Mouse (Mus musculus) cerebellum, postnatal 14 days (tissue): Measurements from ENCODE around the gene Bricd5.
"Not testable (repeated sequence)": the region's sequence is repeated elsewhere in the genome, so short reads cannot be mapped to it uniquely, and the experiment has no call there.

Experiments used
- DNase-seq, 2 experiments: peaks; one replicate each; pipeline ENCODE4 v3.0.0; 2021; ENCODE audit warnings: mixed read lengths in 2 of 2

The Bricd5 gene

GRCm38 (mm10) chr17:24473612-24474275 is at the start of gene Bricd5:
TSS of gene Bricd5 (plus strand) at chr17:24473884.
- DNase-seq: no peak

DNA sequence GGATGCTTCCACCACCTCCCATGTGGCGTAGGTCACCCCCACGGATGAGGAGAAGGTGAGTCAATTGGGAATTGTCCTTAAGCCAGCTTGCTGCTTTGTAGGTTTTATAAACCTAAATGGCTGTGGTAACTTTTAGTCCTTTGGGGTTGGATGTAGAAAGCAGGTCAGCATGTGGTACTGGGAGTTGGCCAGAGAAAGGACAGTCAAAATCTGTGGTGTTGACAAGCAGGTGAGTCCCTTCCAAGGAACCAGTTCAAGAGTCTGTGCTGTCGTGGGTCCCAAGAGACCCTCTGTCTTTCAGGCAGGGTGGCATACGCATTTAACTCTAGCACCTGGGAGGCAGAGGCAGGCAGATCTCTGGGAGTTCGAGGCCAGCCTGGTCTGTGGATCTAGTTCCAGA is 49.2 kb upstream of the Bricd5 start:
- DNase-seq: no peak

GRCm38 (mm10) chr17:24425326-24425725 is 48.4 kb upstream of the Bricd5 start:
- peak in 1 of 2 experiments; percentile 42 for DNase-seq

DNA sequence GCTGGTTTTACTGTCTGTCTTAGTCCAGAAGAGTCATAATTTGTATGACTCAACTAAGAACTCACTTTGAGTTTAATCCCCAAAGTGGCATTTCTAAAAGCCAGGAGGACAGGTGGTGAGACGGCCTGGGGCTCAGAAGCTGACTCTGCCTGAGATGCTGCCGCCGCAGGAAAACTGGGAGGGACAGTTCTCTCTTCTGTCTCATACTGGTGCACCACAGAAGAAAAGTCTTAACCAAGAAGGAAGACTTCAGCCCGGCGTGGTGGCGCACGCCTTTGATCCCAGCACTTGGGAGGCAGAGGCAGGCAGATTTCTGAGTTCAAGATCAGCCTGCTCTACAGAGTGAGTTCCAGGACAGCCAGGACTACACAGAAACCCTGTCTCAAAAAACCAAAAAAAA is 47.8 kb upstream of the Bricd5 start:
- DNase-seq: peak; percentile 26 to 39

DNA sequence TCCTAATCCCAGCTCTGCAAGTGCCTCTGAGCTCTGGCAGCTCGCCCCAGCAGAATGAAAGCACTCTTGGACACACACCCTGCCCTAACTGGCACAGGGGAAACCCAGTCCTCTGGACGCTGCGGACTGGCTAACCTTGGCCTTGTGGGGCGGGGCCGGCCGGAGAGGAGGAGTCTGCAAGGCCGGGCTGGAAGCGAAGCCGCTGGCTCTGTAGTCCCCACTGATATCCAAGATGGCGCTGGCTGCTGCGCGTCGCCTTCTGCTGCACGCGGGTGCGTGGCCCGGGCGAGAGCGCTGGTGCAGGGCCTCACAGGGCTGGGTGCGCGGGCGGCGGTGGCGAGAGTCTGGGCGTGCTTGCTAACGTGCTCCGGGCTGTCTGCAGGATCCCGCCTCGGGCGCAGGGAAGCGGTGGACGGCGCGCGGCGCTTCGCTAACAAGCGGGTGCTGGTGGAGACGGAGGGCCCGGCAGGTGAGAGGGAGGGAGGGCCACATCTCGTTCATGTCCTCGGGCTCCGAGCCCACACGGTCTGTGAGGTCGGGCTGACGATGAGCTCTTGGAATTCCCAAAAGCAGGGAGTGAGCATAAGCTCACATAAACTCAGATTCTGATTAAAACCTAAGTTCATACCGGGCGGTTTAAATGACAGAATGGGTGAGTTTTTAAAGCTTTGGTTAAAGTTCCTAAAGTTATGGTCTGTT is 47.1 kb upstream of the Bricd5 start, which contains the start of gene Eci1:
Gene Eci1 (plus strand): TSS at position 171 of the 699 bp plus-strand sequence.
- DNase-seq: peak; percentile 97

DNA sequence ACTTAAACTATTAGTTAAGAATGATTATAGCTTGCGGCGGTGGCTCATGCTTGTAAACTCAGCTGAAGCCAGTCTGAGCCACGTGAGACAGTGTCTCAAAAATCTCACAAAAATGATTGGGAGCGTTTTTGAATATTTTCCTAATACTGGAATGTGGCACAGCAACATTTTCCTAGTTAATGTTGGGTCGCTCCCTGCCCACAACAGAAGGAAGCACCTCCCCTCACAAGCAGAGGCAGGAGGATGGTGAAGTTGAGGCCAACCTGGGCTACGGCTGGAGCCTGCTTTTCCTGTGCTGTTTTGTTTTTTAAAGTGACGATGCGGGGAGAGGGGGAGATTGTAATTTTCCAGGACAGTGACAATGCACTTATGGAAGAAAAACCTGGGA is 46.5 kb upstream of the Bricd5 start:
- no peak for DNase-seq

GRCm38 (mm10) chr17:24429201-24429983 is 44.3 kb upstream of the Bricd5 start:
- DNase-seq: no peak

GRCm38 (mm10) chr17:24437016-24437415 is 36.7 kb upstream of the Bricd5 start:
- peak; percentile 58 to 72 for DNase-seq

- no peak for DNase-seq
These were observed 33.3 kb upstream of the Bricd5 start for GRCm38 (mm10) chr17:24440377-24440776.

GRCm38 (mm10) chr17:24441148-24441547 is 32.5 kb upstream of the Bricd5 start:
- peak; percentile 33 to 44 for DNase-seq

DNA sequence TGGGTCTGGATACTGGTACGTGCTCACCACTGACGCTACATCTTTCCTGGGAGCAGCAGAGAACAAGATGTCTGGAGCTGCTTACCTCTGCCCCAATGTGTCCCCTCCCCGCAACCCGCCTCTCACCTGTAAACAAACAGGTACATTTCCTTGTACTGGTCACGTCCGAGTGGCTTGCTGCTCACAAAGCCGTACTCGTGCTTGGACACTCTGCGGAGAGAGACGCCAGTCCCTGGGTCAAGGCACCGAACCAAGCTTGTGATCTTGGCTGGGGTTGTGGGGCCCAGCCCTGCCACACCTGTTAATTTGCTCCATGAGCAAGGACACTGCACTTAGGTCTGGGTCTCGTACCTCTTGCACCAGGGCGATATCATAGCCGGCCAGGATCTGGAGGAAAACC is 31.6 kb upstream of the Bricd5 start:
- DNase-seq: no peak

GRCm38 (mm10) chr17:24442632-24443155 is 31.0 kb upstream of the Bricd5 start, which contains the start of gene Dnase1l2:
TSS of gene Dnase1l2 (minus strand) at chr17:24443105.
- DNase-seq: peak in 1 of 2 experiments; percentile 26

- DNase-seq: peak; percentile 62 to 67
These were observed 30.3 kb upstream of the Bricd5 start for GRCm38 (mm10) chr17:24443409-24443808.

DNA sequence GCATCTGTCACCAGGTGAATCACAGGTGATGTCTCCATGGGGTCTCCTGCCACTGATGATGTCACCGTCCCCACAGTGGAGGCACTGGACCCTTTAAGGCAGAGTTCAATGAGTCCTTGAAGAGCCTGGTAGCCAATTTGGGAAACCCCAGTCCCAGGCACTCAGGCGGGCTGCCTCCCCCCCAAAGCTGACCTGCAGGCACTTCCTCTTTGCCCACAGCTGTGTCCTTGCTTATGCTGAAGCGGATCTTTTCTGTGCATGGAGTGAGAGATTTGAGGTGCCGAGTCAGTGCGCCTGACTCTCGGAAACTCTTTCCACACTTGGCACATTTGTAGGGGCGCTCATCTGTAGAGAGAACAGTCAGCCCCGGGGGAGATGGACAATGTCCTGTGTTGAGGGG is 27.1 kb upstream of the Bricd5 start:
- no peak for DNase-seq

DNA sequence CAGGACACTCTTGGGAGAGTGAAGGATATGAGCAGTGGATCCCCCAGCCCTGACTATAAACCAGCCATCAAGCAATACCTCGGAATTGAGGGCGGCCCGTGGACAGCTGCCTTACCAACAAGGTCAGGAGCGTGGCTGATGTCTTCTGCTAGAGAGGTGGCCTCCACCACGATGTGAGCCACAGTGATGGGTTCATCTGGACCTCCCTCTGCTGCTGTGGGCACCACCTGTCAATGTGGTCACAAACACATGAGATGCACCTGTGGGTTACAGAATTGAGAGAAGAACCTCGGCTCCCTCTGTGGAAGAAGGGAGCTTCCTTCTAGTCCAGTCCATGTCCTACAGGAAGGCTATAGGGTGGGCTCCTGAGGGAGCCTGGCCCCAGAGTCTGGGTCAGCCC is 24.2 kb upstream of the Bricd5 start:
- DNase-seq: no peak

DNA sequence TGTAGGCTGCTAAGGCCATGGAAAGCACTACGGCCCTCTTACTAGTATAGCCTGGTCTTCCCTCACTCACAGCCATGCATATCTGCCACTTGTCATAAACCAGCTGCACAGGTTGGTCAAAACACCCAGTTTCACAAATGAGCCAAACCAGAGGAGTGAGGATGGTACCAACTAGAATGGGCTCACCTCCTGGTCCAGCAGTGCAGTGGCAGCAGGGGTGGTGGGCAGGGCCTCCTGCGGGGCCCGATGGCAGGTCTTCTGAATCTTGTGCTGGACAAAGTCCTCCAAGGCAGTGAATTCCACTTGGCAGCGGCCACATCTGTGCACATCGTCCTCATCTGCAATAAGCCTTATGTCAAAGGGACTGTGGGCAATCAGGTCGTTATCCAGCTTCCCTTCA is 22.5 kb upstream of the Bricd5 start:
- DNase-seq: no peak

DNA sequence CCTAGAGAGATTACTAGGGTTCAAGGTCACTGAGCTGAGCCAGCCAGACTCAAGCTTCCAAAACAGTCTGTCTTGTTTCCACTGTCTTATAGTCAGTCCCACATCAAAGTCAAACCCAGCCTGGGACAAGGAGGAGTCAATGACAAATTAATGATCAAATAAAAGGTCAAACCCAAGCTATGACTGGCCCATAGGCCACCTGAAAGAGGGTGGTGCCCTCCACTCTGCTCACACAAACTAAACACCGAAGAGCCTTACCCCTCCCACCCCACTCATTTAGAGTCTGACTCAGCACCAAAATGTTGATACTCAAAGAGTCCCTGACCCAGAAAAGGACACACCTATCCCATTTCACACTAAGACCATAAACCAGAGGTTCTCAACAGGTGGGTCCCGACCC is 20.3 kb upstream of the Bricd5 start:
- DNase-seq: no peak

GRCm38 (mm10) chr17:24454218-24454755 is 19.4 kb upstream of the Bricd5 start:
- DNase-seq: no peak

GRCm38 (mm10) chr17:24454756-24455522 is 18.7 kb upstream of the Bricd5 start:
- DNase-seq: peak; percentile 99

- not testable (repeated sequence) for DNase-seq
These were observed 18.0 kb upstream of the Bricd5 start for GRCm38 (mm10) chr17:24455523-24456206.

GRCm38 (mm10) chr17:24461580-24461979 is 12.1 kb upstream of the Bricd5 start:
- peak in 1 of 2 experiments; percentile 64 for DNase-seq
